Mouse (Mus musculus) stomach, embryonic 16.5 days (tissue): ENCODE measurements at regions not wholly inside any gene's neighbourhood (a gene's known extent, or its start where the extent isn't known, plus 50 kb on each side); places are given as distances from the start of the nearest gene placed in this dataset.

ENCODE experiments used
- ATAC-seq: fragments of 200-750 bp; cut with Nextera tagmentation; 2 replicates; pipeline ENCODE4 v1.8.0; 2017; ENCODE audit warnings: moderate number of reproducible peaks, moderate TSS enrichment; ENCODE audit not compliant: insufficient read depth, low FRiP score
- H3K27ac ChIP-seq: fragments of 300-500 bp; sonication (generic); 2 replicates; pipeline ENCODE4 v1.5.1; 2014; ENCODE audit warnings: low read length
- H3K27me3 ChIP-seq: fragments of 300-500 bp; sonication (generic); 2 replicates; pipeline ENCODE4 v1.6.1; 2014; ENCODE audit warnings: low read length, control low read depth, mixed read lengths; ENCODE audit not compliant: control insufficient read depth, insufficient read depth
- H3K36me3 ChIP-seq: fragments of 300-500 bp; sonication (generic); 2 replicates; pipeline ENCODE4 v1.6.1; 2014; ENCODE audit warnings: low read length; ENCODE audit not compliant: control insufficient read depth, insufficient read depth
- H3K4me1 ChIP-seq: fragments of 300-500 bp; sonication (generic); 2 replicates; pipeline ENCODE4 v1.6.1; 2014; ENCODE audit warnings: low read length, control low read depth, mixed read lengths; ENCODE audit not compliant: control insufficient read depth, insufficient read depth
- H3K4me2 ChIP-seq: fragments of 300-500 bp; sonication (generic); 2 replicates; pipeline ENCODE4 v1.6.1; 2014; ENCODE audit warnings: low read depth, low read length, mixed read lengths
- H3K4me3 ChIP-seq: fragments of 300-500 bp; sonication (generic); replicated peaks from 2 replicates; pipeline ENCODE4 v1.5.1; 2014; ENCODE audit warnings: mild to moderate bottlenecking, low read length
- H3K9ac ChIP-seq: fragments of 300-500 bp; sonication (generic); 2 replicates; pipeline ENCODE4 v1.6.1; 2014; ENCODE audit warnings: low read length
- H3K9me3 ChIP-seq: fragments of 300-500 bp; sonication (generic); replicated peaks from 2 replicates; pipeline ENCODE4 v1.6.1; 2016; ENCODE audit warnings: low read length, control low read depth; ENCODE audit not compliant: control insufficient read depth
- WGBS: fragments of 180-500 bp; shearing (Covaris S2); extraction: QIAGEN DNeasy Blood & Tissue Kit; methylation state at CpG from one replicate; pipeline ENCODE4 v1.1.7; 2014; 5-methylcytosine and 5-hydroxymethylcytosine counted together

GRCm38 (mm10) chr8:78930610-78931397, 97.4 kb upstream of the Zfp827 start:
- Histone ChIP-seq H3K4me1 (no peaks in the 10 kb centered on the region), H3K4me3 (no peak overlapping the region), H3K9ac (no peak overlapping the region), H3K9me3 (no peaks in the 10 kb centered on the region), H3K27me3 (no peaks in the 10 kb centered on the region), H3K36me3 (no peaks in the 10 kb centered on the region), H3K4me2 (no peak overlapping the region), H3K27ac (no peak overlapping the region)
- 63% methylated on average over 9 of the region's 9 CpGs for WGBS
- no peak for ATAC-seq

GRCm38 (mm10) chr8:78932069-78932468, 96.2 kb upstream of the Zfp827 start:
- no peaks in the 10 kb centered on the region for H3K36me3 ChIP-seq
- H3K9ac ChIP-seq, result no peak overlapping the region

GRCm38 (mm10) chr8:78940049-78940448, 88.2 kb upstream of the Zfp827 start:
- Histone ChIP-seq H3K27me3 (no peaks in the 10 kb centered on the region), H3K4me1 (no peaks in the 10 kb centered on the region), H3K27ac (no peak overlapping the region), H3K9me3 (no peaks in the 10 kb centered on the region), H3K4me3 (no peak overlapping the region), H3K9ac (no peak overlapping the region), H3K4me2 (no peak overlapping the region), H3K36me3 (no peaks in the 10 kb centered on the region)
- WGBS, result 55% methylated on average over 2 of the region's 2 CpGs
- ATAC-seq, result no peak

More at GRCm38 (mm10) chr8:78932069-78932468, 96.2 kb upstream of the Zfp827 start:
- no peak for ATAC-seq
- H3K27ac ChIP-seq, result no peak overlapping the region
- no peaks in the 10 kb centered on the region for H3K27me3 ChIP-seq
- no peak overlapping the region for H3K4me3 ChIP-seq
- H3K4me1 ChIP-seq, result no peaks in the 10 kb centered on the region
- WGBS, result 81% methylated on average over 6 of the region's 6 CpGs
- no peak overlapping the region for H3K4me2 ChIP-seq
- H3K9me3 ChIP-seq, result no peaks in the 10 kb centered on the region

GRCm38 (mm10) chr8:78941558-78941957, 86.7 kb upstream of the Zfp827 start:
- 85% methylated on average over 4 of the region's 4 CpGs for WGBS
- H3K36me3 ChIP-seq, result no peaks in the 10 kb centered on the region
- H3K4me1 ChIP-seq, result no peaks in the 10 kb centered on the region
- H3K9ac ChIP-seq, result no peak overlapping the region
- H3K27ac ChIP-seq, result no peak overlapping the region
- H3K4me3 ChIP-seq, result no peak overlapping the region
- no peaks in the 10 kb centered on the region for H3K27me3 ChIP-seq
- H3K4me2 ChIP-seq, result no peak overlapping the region
- H3K9me3 ChIP-seq, result no peaks in the 10 kb centered on the region
- no peak for ATAC-seq

- ATAC-seq, result no peak
- Histone ChIP-seq H3K4me3 (no peak overlapping the region), H3K4me2 (no peak overlapping the region), H3K9ac (no peak overlapping the region), H3K27me3 (no peaks in the 10 kb centered on the region), H3K27ac (no peak overlapping the region), H3K4me1 (no peaks in the 10 kb centered on the region), H3K36me3 (no peaks in the 10 kb centered on the region), H3K9me3 (no peaks in the 10 kb centered on the region)
- 69% methylated on average over 1 of the region's 1 CpGs for WGBS
Observed at GRCm38 (mm10) chr8:78944367-78944766, 83.9 kb upstream of the Zfp827 start.

GRCm38 (mm10) chr8:78945607-78946006, 82.6 kb upstream of the Zfp827 start:
- no peak overlapping the region for H3K27ac ChIP-seq
- no peak overlapping the region for H3K9ac ChIP-seq
- H3K9me3 ChIP-seq, result no peaks in the 10 kb centered on the region
- H3K4me3 ChIP-seq, result no peak overlapping the region
- no peaks in the 10 kb centered on the region for H3K36me3 ChIP-seq
- H3K4me2 ChIP-seq, result no peak overlapping the region
- H3K4me1 ChIP-seq, result no peaks in the 10 kb centered on the region
- ATAC-seq, result peak; percentile 82
- WGBS, result 41% methylated on average over 1 of the region's 1 CpGs
- no peaks in the 10 kb centered on the region for H3K27me3 ChIP-seq

- H3K27ac ChIP-seq, result no peak overlapping the region
- no peaks in the 10 kb centered on the region for H3K4me1 ChIP-seq
- H3K4me2 ChIP-seq, result no peak overlapping the region
- H3K4me3 ChIP-seq, result no peak overlapping the region
- WGBS, result 49% methylated on average over 2 of the region's 2 CpGs
- no peaks in the 10 kb centered on the region for H3K9me3 ChIP-seq
- H3K36me3 ChIP-seq, result no peaks in the 10 kb centered on the region
- peak; percentile 69; the same call in 1 of the 2 replicates for ATAC-seq
- no peaks in the 10 kb centered on the region for H3K27me3 ChIP-seq
- H3K9ac ChIP-seq, result no peak overlapping the region
Observed at GRCm38 (mm10) chr8:78946085-78946484, 82.2 kb upstream of the Zfp827 start.

GRCm38 (mm10) chr8:78975034-78975433, 53.2 kb upstream of the Zfp827 start:
- ATAC-seq, result no peak
- Histone ChIP-seq H3K27ac (no peak overlapping the region), H3K27me3 (no peaks in the 10 kb centered on the region), H3K4me3 (no peak overlapping the region), H3K4me2 (no peak overlapping the region), H3K9ac (no peak overlapping the region), H3K36me3 (no peaks in the 10 kb centered on the region), H3K4me1 (no peaks in the 10 kb centered on the region), H3K9me3 (no peaks in the 10 kb centered on the region)
- 91% methylated on average over 3 of the region's 3 CpGs for WGBS
